ENCODE assay signal across 22 mouse cellular contexts in genomic region chr11:88536861-88537260, GRCm38 (mm10).
DNase-seq lines count a peak whose midpoint lies in the region; ATAC-seq and TF ChIP-seq lines count a peak whose summit lies in the region.
"Had no signal": no experiment of that assay in that cellular context is flagged by ENCODE, and none has a peak within 500 bp of the region (broad histone marks: within the 10 kb centered on the region; RNA-seq: fewer than 3 reads in every experiment).

No protein-coding gene starts in this region.

- peak overlapping the region; percentile 73 for H3K27ac ChIP-seq in forebrain, embryonic 10.5 days
- no peak overlapping the region for H3K27ac ChIP-seq in forebrain, embryonic 11.5 days (ENCODE audit: low read depth, low read length)
- peak overlapping the region; percentile 84; the same call in 1 of the 2 replicates for H3K27ac ChIP-seq in midbrain, embryonic 10.5 days (replicated peaks)
- no peak overlapping the region for H3K27ac ChIP-seq in midbrain, postnatal 0 days (ENCODE audit: low read depth, low read length)
- peak overlapping the region; percentile 41; the same call in 1 of the 2 replicates for H3K27ac ChIP-seq in hindbrain, postnatal 0 days
- H3K27ac ChIP-seq: heart, adult 2 months; limb, embryonic 12.5 days had no signal

- no peak overlapping the region for H3K4me2 ChIP-seq in forebrain, embryonic 11.5 days (ENCODE audit: low read depth, low read length, severe bottlenecking)
- no peak overlapping the region for H3K4me2 ChIP-seq in midbrain, postnatal 0 days (ENCODE audit: low read depth, low read length, poor library complexity, severe bottlenecking)
- H3K4me2 ChIP-seq in hindbrain, postnatal 0 days (ENCODE audit: low read depth, low read length) = no peak overlapping the region
- H3K4me2 ChIP-seq: limb, embryonic 12.5 days; liver, embryonic 11.5 days had no signal

- WGBS in forebrain, embryonic 10.5 days = 94% methylated on average over 2 of the region's 2 CpGs
- 98% methylated on average over 2 of the region's 2 CpGs for WGBS in forebrain, embryonic 11.5 days
- WGBS in midbrain, embryonic 10.5 days = 93% methylated on average over 2 of the region's 2 CpGs
- 93% methylated on average over 2 of the region's 2 CpGs for WGBS in midbrain, postnatal 0 days
- 94% methylated on average over 2 of the region's 2 CpGs for WGBS in hindbrain, postnatal 0 days

- peaks cover 23% of the 10 kb centered on the region for H3K36me3 ChIP-seq in forebrain, embryonic 10.5 days (replicated peaks)
- H3K36me3 ChIP-seq in forebrain, embryonic 11.5 days (ENCODE audit: control insufficient read depth, insufficient read depth, low read length) = no peaks in the 10 kb centered on the region
- peaks cover 30% of the 10 kb centered on the region for H3K36me3 ChIP-seq in midbrain, embryonic 10.5 days
- no peaks in the 10 kb centered on the region for H3K36me3 ChIP-seq in midbrain, postnatal 0 days (ENCODE audit: insufficient read depth, low read length)
- H3K36me3 ChIP-seq in hindbrain, postnatal 0 days (ENCODE audit: insufficient read depth, low read length) = no peaks in the 10 kb centered on the region
- H3K36me3 ChIP-seq: limb, embryonic 12.5 days had no signal

- H3K9ac ChIP-seq in forebrain, embryonic 11.5 days (ENCODE audit: low read length) = no peak overlapping the region
- no peak overlapping the region for H3K9ac ChIP-seq in midbrain, postnatal 0 days (replicated peaks; ENCODE audit: low read length, poor library complexity, severe bottlenecking)
- H3K9ac ChIP-seq in hindbrain, postnatal 0 days (replicated peaks; ENCODE audit: low read length) = no peak overlapping the region
- H3K9ac ChIP-seq: limb, embryonic 12.5 days; liver, postnatal 0 days had no signal

- no peak overlapping the region for H3K4me3 ChIP-seq in forebrain, embryonic 10.5 days
- no peak overlapping the region for H3K4me3 ChIP-seq in forebrain, embryonic 11.5 days (ENCODE audit: low read depth, low read length)
- no peak overlapping the region for H3K4me3 ChIP-seq in midbrain, embryonic 10.5 days
- no peak overlapping the region for H3K4me3 ChIP-seq in midbrain, postnatal 0 days (ENCODE audit: low read depth, low read length)
- H3K4me3 ChIP-seq in hindbrain, postnatal 0 days (ENCODE audit: low read length) = no peak overlapping the region
- H3K4me3 ChIP-seq: heart, adult 2 months; limb, embryonic 12.5 days had no signal

- no peak for TF ChIP-seq CTCF in midbrain, postnatal 0 days (IDR thresholded peaks at IDR 0.05)
- no peak for TF ChIP-seq CTCF in hindbrain, postnatal 0 days (IDR thresholded peaks at IDR 0.05; ENCODE audit: low read depth)

- DNase-seq in forebrain, embryonic 10.5 days (ENCODE audit: extremely low spot score, low spot score) = no peak
- DNase-seq in forebrain, embryonic 11.5 days (ENCODE audit: low spot score) = no peak
- DNase-seq in midbrain, embryonic 10.5 days (ENCODE audit: low spot score) = no peak
- DNase-seq in midbrain, postnatal 0 days (ENCODE audit: low spot score) = no peak
- no peak for DNase-seq in hindbrain, postnatal 0 days (ENCODE audit: low spot score)
- no peak for DNase-seq in thymus, postnatal 4 days
- DNase-seq in right cerebral cortex, postnatal 36 days (ENCODE audit: low spot score in 2 of 2) = no peak
- DNase-seq: adrenal gland, postnatal 25 days; cerebellum, adult 9-10 months; gastrocnemius, postnatal 36 days; heart, adult 2 months; kidney, adult 18-20 months; kidney, postnatal 14 days; layer of hippocampus, postnatal 36 days; liver, postnatal 0 days; right cerebral cortex, postnatal 14 days; spleen, adult 18-20 months; thymus, postnatal 25 days had no signal

- ATAC-seq in forebrain, embryonic 11.5 days (replicated peaks; ENCODE audit: low FRiP score) = no peak
- no peak for ATAC-seq in midbrain, postnatal 0 days (ENCODE audit: low FRiP score)
- ATAC-seq in hindbrain, postnatal 0 days = no peak
- ATAC-seq: inflammation-experienced regulatory T-cells, adult 6 months; liver, postnatal 0 days; lung, postnatal 0 days had no signal

- peaks cover 92% of the 10 kb centered on the region for H3K4me1 ChIP-seq in forebrain, embryonic 10.5 days
- H3K4me1 ChIP-seq in forebrain, embryonic 11.5 days (replicated peaks; ENCODE audit: control insufficient read depth, insufficient read depth, low read length) = peaks cover 33% of the 10 kb centered on the region
- peaks cover 95% of the 10 kb centered on the region for H3K4me1 ChIP-seq in midbrain, embryonic 10.5 days
- H3K4me1 ChIP-seq in midbrain, postnatal 0 days (ENCODE audit: insufficient read depth, low read length) = peaks cover 18% of the 10 kb centered on the region; the same call in 1 of the 2 replicates
- peaks cover 32% of the 10 kb centered on the region for H3K4me1 ChIP-seq in hindbrain, postnatal 0 days (ENCODE audit: insufficient read depth, low read length)

- H3K9me3 ChIP-seq in forebrain, embryonic 10.5 days = no peaks in the 10 kb centered on the region
- H3K9me3 ChIP-seq in forebrain, embryonic 11.5 days (ENCODE audit: control insufficient read depth, low read length) = no peaks in the 10 kb centered on the region
- no peaks in the 10 kb centered on the region for H3K9me3 ChIP-seq in midbrain, embryonic 10.5 days (replicated peaks)
- H3K9me3 ChIP-seq in midbrain, postnatal 0 days (ENCODE audit: low read length) = no peaks in the 10 kb centered on the region
- H3K9me3 ChIP-seq in hindbrain, postnatal 0 days (ENCODE audit: low read length) = no peaks in the 10 kb centered on the region
- H3K9me3 ChIP-seq: limb, embryonic 12.5 days had no signal

- no peaks in the 10 kb centered on the region for H3K27me3 ChIP-seq in forebrain, embryonic 10.5 days (ENCODE audit: poor library complexity, severe bottlenecking)
- H3K27me3 ChIP-seq in forebrain, embryonic 11.5 days (ENCODE audit: control insufficient read depth, insufficient read depth, low read length) = no peaks in the 10 kb centered on the region
- no peaks in the 10 kb centered on the region for H3K27me3 ChIP-seq in midbrain, embryonic 10.5 days (ENCODE audit: low read depth, poor library complexity, severe bottlenecking)
- H3K27me3 ChIP-seq in midbrain, postnatal 0 days (ENCODE audit: insufficient read depth, low read length) = no peaks in the 10 kb centered on the region
- no peaks in the 10 kb centered on the region for H3K27me3 ChIP-seq in hindbrain, postnatal 0 days (ENCODE audit: insufficient read depth, low read length)
- H3K27me3 ChIP-seq: limb, embryonic 12.5 days had no signal

Comparison
In these comparisons a context has a peak if more than half of its experiments do, and no peak if none do; other contexts are left out.
1. H3K27ac ChIP-seq: peak in forebrain, embryonic 10.5 days (single experiment), midbrain, embryonic 10.5 days (single experiment) and hindbrain, postnatal 0 days (single experiment); none in forebrain, embryonic 11.5 days (single experiment) and midbrain, postnatal 0 days (single experiment).